Mouse (Mus musculus): ENCODE results near the gene Tulp2. TPM values are rescaled to one million over a fixed set of nuclear protein-coding genes. Genes with fewer than 3 reads are reported as not detected.

Tulp2 gene
- polyA plus RNA-seq, 1 experiment: 0.06 TPM

DNA sequence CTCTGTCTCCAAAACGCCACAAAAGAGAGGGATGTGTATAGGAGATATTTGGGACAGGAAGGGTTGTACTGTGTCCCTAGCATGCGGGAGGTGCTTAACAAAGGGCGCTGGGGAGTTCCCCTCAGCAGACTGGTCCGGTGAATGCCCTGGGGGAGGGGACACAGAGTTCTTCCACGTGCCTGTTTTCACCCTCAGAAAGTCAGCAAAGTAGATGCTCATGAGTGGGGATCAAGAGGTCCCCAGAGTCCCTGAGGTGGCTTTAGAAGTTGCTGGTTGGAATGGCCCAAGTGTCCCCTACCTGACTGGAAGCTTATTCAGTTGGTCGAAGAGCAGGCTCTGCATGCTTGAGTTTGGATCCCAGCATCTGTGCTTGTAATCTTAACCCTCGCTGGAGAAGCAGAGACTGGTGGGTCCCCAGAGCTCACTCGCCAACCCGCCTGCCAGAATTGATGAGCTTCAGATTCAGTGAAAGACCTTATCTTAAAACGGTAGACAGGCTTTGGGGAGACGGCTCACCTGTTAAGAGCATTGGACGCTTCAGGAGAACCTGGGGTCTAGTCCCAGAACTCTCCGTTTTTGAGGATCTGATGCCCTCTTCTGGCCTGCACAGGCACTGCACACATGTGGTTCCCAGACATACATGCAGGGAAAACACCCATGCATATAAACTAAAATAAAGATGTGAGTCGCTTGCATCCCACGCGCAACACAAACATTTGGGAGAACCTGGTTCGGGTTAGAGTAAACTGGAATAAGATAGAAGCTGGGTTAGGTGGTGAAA, 79.4 kb downstream of the Tulp2 start:
- H3ac ChIP-seq (ENCODE audit: control insufficient read depth, insufficient read length): no peak overlapping the region
- no peak overlapping the region for H3K4me3 ChIP-seq
- peak overlapping the region; percentile 80 for H3K4me2 ChIP-seq (ENCODE audit: low read depth)
- no peaks in the 10 kb centered on the region for H3K36me3 ChIP-seq (ENCODE audit: control insufficient read depth, insufficient read depth)
- no peaks in the 10 kb centered on the region for H3K79me2 ChIP-seq (ENCODE audit: control insufficient read depth, insufficient read depth)
- TF ChIP-seq MYOD1 (IDR thresholded peaks at IDR 0.05; ENCODE audit: control insufficient read depth in 1 of 3, insufficient read length in 2 of 3, low read depth in 2 of 3) (no peak), USF1 (IDR thresholded peaks at IDR 0.05; ENCODE audit: low read depth) (no peak)
- H3K27me3 ChIP-seq (ENCODE audit: control insufficient read depth, insufficient read depth, insufficient read length): no peaks in the 10 kb centered on the region

GRCm38 (mm10) chr7:45561624-45562520, 80.2 kb downstream of the Tulp2 start:
- no peaks in the 10 kb centered on the region for H3K27me3 ChIP-seq (ENCODE audit: control insufficient read depth, insufficient read depth, insufficient read length)
- peak overlapping the region; percentile 80 for H3K4me2 ChIP-seq (ENCODE audit: low read depth)

GRCm38 (mm10) chr7:45564811-45565210, 83.1 kb downstream of the Tulp2 start:
- TF ChIP-seq USF1 (IDR thresholded peaks at IDR 0.05; ENCODE audit: low read depth): no peak
- TF ChIP-seq TCF12 (IDR thresholded peaks at IDR 0.05; ENCODE audit: insufficient read depth, poor library complexity, severe bottlenecking): no peak
- TF ChIP-seq SRF (IDR thresholded peaks at IDR 0.05; ENCODE audit: control insufficient read depth, insufficient read length, low read depth): no peak
- no peak for TF ChIP-seq POLR2AphosphoS2 (IDR thresholded peaks at IDR 0.05; ENCODE audit: insufficient read length, low read depth)
- TF ChIP-seq MYOD1 (IDR thresholded peaks at IDR 0.05; ENCODE audit: control insufficient read depth in 1 of 3, insufficient read length in 2 of 3, low read depth in 2 of 3): no peak
- TF ChIP-seq REST (IDR thresholded peaks at IDR 0.05; ENCODE audit: insufficient read depth, insufficient read length): no peak
- TF ChIP-seq MAX (IDR thresholded peaks at IDR 0.05; ENCODE audit: low read depth): no peak
- TF ChIP-seq TCF3 (IDR thresholded peaks at IDR 0.05; ENCODE audit: insufficient read length, low read depth): no peak
- TF ChIP-seq POLR2A (IDR thresholded peaks at IDR 0.05; ENCODE audit: insufficient read length, low read depth): no peak
- TF ChIP-seq CEBPB (IDR thresholded peaks at IDR 0.05; ENCODE audit: insufficient read depth, poor library complexity, severe bottlenecking): no peak
- TF ChIP-seq E2F4 (IDR thresholded peaks at IDR 0.05; ENCODE audit: insufficient read depth): no peak
- Histone ChIP-seq H3K4me2 (ENCODE audit: low read depth) (no peak overlapping the region), H3ac (ENCODE audit: control insufficient read depth, insufficient read length) (no peak overlapping the region)

More at GRCm38 (mm10) chr7:45561624-45562520, 80.2 kb downstream of the Tulp2 start:
- Histone ChIP-seq H3K4me3 (no peak overlapping the region), H3K36me3 (ENCODE audit: control insufficient read depth, insufficient read depth) (no peaks in the 10 kb centered on the region), H3ac (ENCODE audit: control insufficient read depth, insufficient read length) (no peak overlapping the region), H3K79me2 (ENCODE audit: control insufficient read depth, insufficient read depth) (no peaks in the 10 kb centered on the region)
- TF ChIP-seq USF1 (IDR thresholded peaks at IDR 0.05; ENCODE audit: low read depth) (peak; percentile 67), MYOD1 (IDR thresholded peaks at IDR 0.05; ENCODE audit: control insufficient read depth in 1 of 3, insufficient read length in 2 of 3, low read depth in 2 of 3) (no peak)

GRCm38 (mm10) chr7:45565446-45565845, 83.8 kb downstream of the Tulp2 start:
- Histone ChIP-seq H3K79me2 (ENCODE audit: control insufficient read depth, insufficient read depth) (no peaks in the 10 kb centered on the region), H3K27me3 (ENCODE audit: control insufficient read depth, insufficient read depth, insufficient read length) (no peaks in the 10 kb centered on the region), H3ac (ENCODE audit: control insufficient read depth, insufficient read length) (no peak overlapping the region), H3K4me2 (ENCODE audit: low read depth) (no peak overlapping the region), H3K4me3 (no peak overlapping the region), H3K36me3 (ENCODE audit: control insufficient read depth, insufficient read depth) (no peaks in the 10 kb centered on the region)
- TF ChIP-seq TCF3 (IDR thresholded peaks at IDR 0.05; ENCODE audit: insufficient read length, low read depth) (no peak), E2F4 (IDR thresholded peaks at IDR 0.05; ENCODE audit: insufficient read depth) (no peak), MYOD1 (IDR thresholded peaks at IDR 0.05; ENCODE audit: control insufficient read depth in 1 of 3, insufficient read length in 2 of 3, low read depth in 2 of 3) (no peak), POLR2A (IDR thresholded peaks at IDR 0.05; ENCODE audit: insufficient read length, low read depth) (no peak), SRF (IDR thresholded peaks at IDR 0.05; ENCODE audit: control insufficient read depth, insufficient read length, low read depth) (no peak), MYOG (IDR thresholded peaks at IDR 0.05; ENCODE audit: control insufficient read depth in 1 of 3, insufficient read depth in 1 of 3, insufficient read length in 2 of 3, low read depth in 2 of 3) (no peak), REST (IDR thresholded peaks at IDR 0.05; ENCODE audit: insufficient read depth, insufficient read length) (no peak), CEBPB (IDR thresholded peaks at IDR 0.05; ENCODE audit: insufficient read depth, poor library complexity, severe bottlenecking) (no peak), USF1 (IDR thresholded peaks at IDR 0.05; ENCODE audit: low read depth) (no peak)

More at GRCm38 (mm10) chr7:45564811-45565210, 83.1 kb downstream of the Tulp2 start:
- H3K36me3 ChIP-seq (ENCODE audit: control insufficient read depth, insufficient read depth): no peaks in the 10 kb centered on the region
- no peaks in the 10 kb centered on the region for H3K27me3 ChIP-seq (ENCODE audit: control insufficient read depth, insufficient read depth, insufficient read length)
- H3K79me2 ChIP-seq (ENCODE audit: control insufficient read depth, insufficient read depth): no peaks in the 10 kb centered on the region
- H3K4me3 ChIP-seq: no peak overlapping the region

- Histone ChIP-seq H3ac (ENCODE audit: control insufficient read depth, insufficient read length) (no peak overlapping the region), H3K27me3 (ENCODE audit: control insufficient read depth, insufficient read depth, insufficient read length) (no peaks in the 10 kb centered on the region), H3K79me2 (ENCODE audit: control insufficient read depth, insufficient read depth) (peaks cover 5% of the 10 kb centered on the region), H3K4me3 (no peak overlapping the region), H3K4me2 (ENCODE audit: low read depth) (peak overlapping the region; percentile 78), H3K36me3 (ENCODE audit: control insufficient read depth, insufficient read depth) (no peaks in the 10 kb centered on the region)
- TF ChIP-seq REST (IDR thresholded peaks at IDR 0.05; ENCODE audit: insufficient read depth, insufficient read length): no peak
- no peak for TF ChIP-seq CEBPB (IDR thresholded peaks at IDR 0.05; ENCODE audit: insufficient read depth, poor library complexity, severe bottlenecking)
- no peak for TF ChIP-seq TCF12 (IDR thresholded peaks at IDR 0.05; ENCODE audit: insufficient read depth, poor library complexity, severe bottlenecking)
- TF ChIP-seq POLR2A (IDR thresholded peaks at IDR 0.05; ENCODE audit: insufficient read length, low read depth): no peak
- TF ChIP-seq SRF (IDR thresholded peaks at IDR 0.05; ENCODE audit: control insufficient read depth, insufficient read length, low read depth): no peak
- no peak for TF ChIP-seq TCF3 (IDR thresholded peaks at IDR 0.05; ENCODE audit: insufficient read length, low read depth)
- TF ChIP-seq USF1 (IDR thresholded peaks at IDR 0.05; ENCODE audit: low read depth): no peak
- TF ChIP-seq MYOD1 (IDR thresholded peaks at IDR 0.05; ENCODE audit: control insufficient read depth in 1 of 3, insufficient read length in 2 of 3, low read depth in 2 of 3): no peak
- TF ChIP-seq MAX (IDR thresholded peaks at IDR 0.05; ENCODE audit: low read depth): no peak
- no peak for TF ChIP-seq MYOG (IDR thresholded peaks at IDR 0.05; ENCODE audit: control insufficient read depth in 1 of 3, insufficient read depth in 1 of 3, insufficient read length in 2 of 3, low read depth in 2 of 3)
- TF ChIP-seq POLR2AphosphoS2 (IDR thresholded peaks at IDR 0.05; ENCODE audit: insufficient read length, low read depth): no peak
- no peak for TF ChIP-seq E2F4 (IDR thresholded peaks at IDR 0.05; ENCODE audit: insufficient read depth)
Measured at GRCm38 (mm10) chr7:45567112-45567779, 85.6 kb downstream of the Tulp2 start.
